Mouse (Mus musculus): Measurements from ENCODE around the gene Atp5k. TPM values are rescaled to one million over a fixed set of nuclear protein-coding genes. Genes with fewer than 3 reads are reported as not detected.

The Atp5k gene
- total and polyA plus RNA-seq, 3 experiments: 199 to 567 (median 276) TPM

- DNase-seq (ENCODE audit: extremely low read depth): no peak
- Histone ChIP-seq H3K27me3 (replicated peaks) (no peaks in the 10 kb centered on the region), H3K4me3 (replicated peaks in 1 of 3; ENCODE audit: low read depth in 2 of 3, low read length in 2 of 3, poor library complexity in 1 of 3) (no peak overlapping the region), H3K27ac (ENCODE audit: insufficient read depth, low read depth) (no peak overlapping the region), H3K4me1 (ENCODE audit: control insufficient read depth in 1 of 2, insufficient read depth in 2 of 2) (peaks cover 0 to 5% of the 10 kb centered on the region in 2 experiments; a peak in 2 of 4 replicates), H3K4me2 (ENCODE audit: insufficient read depth, low read depth, poor library complexity, severe bottlenecking) (no peak overlapping the region), H3K36me3 (replicated peaks in 1 of 2; ENCODE audit: control insufficient read depth in 1 of 2, insufficient read depth in 1 of 2, low read length in 1 of 2) (no peaks in the 10 kb centered on the region), H3K79me2 (replicated peaks; ENCODE audit: control insufficient read depth, extremely low read depth, insufficient read depth, poor library complexity, severe bottlenecking) (no peaks in the 10 kb centered on the region), H3K9ac (ENCODE audit: insufficient read depth, low read depth) (no peak overlapping the region), H3K9me3 (replicated peaks; ENCODE audit: low read length) (peaks cover 5% of the 10 kb centered on the region)
- no peak for TF ChIP-seq JUN (IDR thresholded peaks at IDR 0.05; ENCODE audit: insufficient read depth, low read depth, low read length)
- no peak for TF ChIP-seq NRF1 (IDR thresholded peaks at IDR 0.05; ENCODE audit: low read depth, low read length)
- TF ChIP-seq ZMIZ1 (IDR thresholded peaks at IDR 0.05; ENCODE audit: low read depth, low read length): no peak
- no peak for TF ChIP-seq POLR2A (IDR thresholded peaks at IDR 0.05; ENCODE audit: low read depth, low read length)
- TF ChIP-seq POLR2AphosphoS2 (IDR thresholded peaks at IDR 0.05; ENCODE audit: low read depth, low read length): no peak
- no peak for TF ChIP-seq E2F4 (IDR thresholded peaks at IDR 0.05; ENCODE audit: insufficient replicate concordance, low read depth, low read length)
- TF ChIP-seq KAT2A (IDR thresholded peaks at IDR 0.05; ENCODE audit: insufficient replicate concordance, low read length): no peak
- TF ChIP-seq MAX (IDR thresholded peaks at IDR 0.05; ENCODE audit: low read length): no peak
- no peak for TF ChIP-seq ELF1 (IDR thresholded peaks at IDR 0.05; ENCODE audit: low read depth, low read length)
- TF ChIP-seq MYC (IDR thresholded peaks at IDR 0.05; ENCODE audit: low read depth, low read length): no peak
- no peak for TF ChIP-seq IRF4 (IDR thresholded peaks at IDR 0.05; ENCODE audit: low read depth, low read length)
- no peak for TF ChIP-seq MAZ (IDR thresholded peaks at IDR 0.05; ENCODE audit: low read depth, low read length)
- no peak for TF ChIP-seq MXI1 (IDR thresholded peaks at IDR 0.05; ENCODE audit: low read depth, low read length)
- TF ChIP-seq GABPA (IDR thresholded peaks at IDR 0.05; ENCODE audit: insufficient replicate concordance, low read depth, low read length): no peak
- TF ChIP-seq RAD21 (IDR thresholded peaks at IDR 0.05; ENCODE audit: low read depth, low read length): no peak
- no peak for TF ChIP-seq TBP (conservative IDR thresholded peaks at IDR 0.05; ENCODE audit: low read depth, low read length)
- no peak for TF ChIP-seq ZNF384 (IDR thresholded peaks at IDR 0.05; ENCODE audit: low read depth, low read length)
- TF ChIP-seq JUND (conservative IDR thresholded peaks at IDR 0.05; ENCODE audit: low read depth, low read length): no peak
- dilution Hi-C loops (cut with MboI; ENCODE audit: extremely low pct_ligation_motif_present, extremely low pct_unique_long_range_greater_than_20kb, low sequenced_read_pairs): no loop called here
- in situ Hi-C loops (cut with MboI; ENCODE audit: low pct_ligation_motif_present, low pct_unique_long_range_greater_than_20kb, low sequenced_read_pairs): no loop called here
Measured at GRCm38 (mm10) chr5:108385632-108386031, 48.6 kb downstream of the Atp5k start.

Other genes with a start within 250 kb of the Atp5k start
- 18.2 and 22.3 TPM in 2 replicates for gene Dr1, start 165.6 kb downstream of the Atp5k start, total RNA-seq (2012; rRNA removed)
- gene Dr1, start 165.6 kb downstream of the Atp5k start, total RNA-seq (2014; rRNA removed): 52.6 and 57.3 TPM in 2 replicates
- gene Dr1, start 165.6 kb downstream of the Atp5k start, polyA plus RNA-seq (2012; ENCODE audit: insufficient read length, low read depth): 40.3 and 43.1 TPM in 2 replicates
- gene Pigg, start 121.8 kb downstream of the Atp5k start, total RNA-seq (2012; rRNA removed): 8.2 and 9.7 TPM in 2 replicates
- gene Pigg, start 121.8 kb downstream of the Atp5k start, total RNA-seq (2014; rRNA removed): 9.0 and 9.8 TPM in 2 replicates
- 6.2 and 6.4 TPM in 2 replicates for gene Pigg, start 121.8 kb downstream of the Atp5k start, polyA plus RNA-seq (2012; ENCODE audit: insufficient read length, low read depth)
- gene Gm42517, start 66.5 kb downstream of the Atp5k start, total RNA-seq (2012; rRNA removed): not detected in 2 replicates
- gene Gm42517, start 66.5 kb downstream of the Atp5k start, total RNA-seq (2014; rRNA removed): not detected in 2 replicates
- not detected in 2 replicates for gene Gm42517, start 66.5 kb downstream of the Atp5k start, polyA plus RNA-seq (2012; ENCODE audit: insufficient read length, low read depth)
- 0.13 TPM in 1 of 2 replicates, not detected in the other for gene Pde6b, start 46.1 kb downstream of the Atp5k start, total RNA-seq (2012; rRNA removed)
- gene Pde6b, start 46.1 kb downstream of the Atp5k start, total RNA-seq (2014; rRNA removed): not detected in 2 replicates
- 0.11 and 0.16 TPM in 2 replicates for gene Pde6b, start 46.1 kb downstream of the Atp5k start, polyA plus RNA-seq (2012; ENCODE audit: insufficient read length, low read depth)
- gene Mfsd7a, start 14.4 kb upstream of the Atp5k start, total RNA-seq (2012; rRNA removed): not detected in 2 replicates
- gene Mfsd7a, start 14.4 kb upstream of the Atp5k start, total RNA-seq (2014; rRNA removed): not detected in 2 replicates
- gene Mfsd7a, start 14.4 kb upstream of the Atp5k start, polyA plus RNA-seq (2012; ENCODE audit: insufficient read length, low read depth): not detected in 2 replicates
- 5.5 and 8.0 TPM in 2 replicates for gene Pcgf3, start 26.8 kb upstream of the Atp5k start, total RNA-seq (2012; rRNA removed)
- gene Pcgf3, start 26.8 kb upstream of the Atp5k start, total RNA-seq (2014; rRNA removed): 6.0 and 6.8 TPM in 2 replicates
- gene Pcgf3, start 26.8 kb upstream of the Atp5k start, polyA plus RNA-seq (2012; ENCODE audit: insufficient read length, low read depth): 18.8 and 21.8 TPM in 2 replicates
- not detected in 2 replicates for gene Cplx1, start 115.6 kb upstream of the Atp5k start, total RNA-seq (2012; rRNA removed)
- gene Cplx1, start 115.6 kb upstream of the Atp5k start, total RNA-seq (2014; rRNA removed): not detected in 2 replicates
- not detected in 2 replicates for gene Cplx1, start 115.6 kb upstream of the Atp5k start, polyA plus RNA-seq (2012; ENCODE audit: insufficient read length, low read depth)
- 61.6 and 67.3 TPM in 2 replicates for gene Gak, start 195.3 kb upstream of the Atp5k start, total RNA-seq (2012; rRNA removed)
- gene Gak, start 195.3 kb upstream of the Atp5k start, total RNA-seq (2014; rRNA removed): 49.9 and 50.7 TPM in 2 replicates
- gene Gak, start 195.3 kb upstream of the Atp5k start, polyA plus RNA-seq (2012; ENCODE audit: insufficient read length, low read depth): 59.0 and 65.2 TPM in 2 replicates
- 15.5 and 20.3 TPM in 2 replicates for gene Tmem175, start 195.3 kb upstream of the Atp5k start, total RNA-seq (2012; rRNA removed)
- 18.3 and 25.4 TPM in 2 replicates for gene Tmem175, start 195.3 kb upstream of the Atp5k start, total RNA-seq (2014; rRNA removed)
- 20.0 and 21.4 TPM in 2 replicates for gene Tmem175, start 195.3 kb upstream of the Atp5k start, polyA plus RNA-seq (2012; ENCODE audit: insufficient read length, low read depth)
- 4.0 and 5.8 TPM in 2 replicates for gene Idua, start 225.9 kb upstream of the Atp5k start, total RNA-seq (2012; rRNA removed)
- gene Idua, start 225.9 kb upstream of the Atp5k start, total RNA-seq (2014; rRNA removed): 2.1 and 2.3 TPM in 2 replicates
- 10.6 and 10.8 TPM in 2 replicates for gene Idua, start 225.9 kb upstream of the Atp5k start, polyA plus RNA-seq (2012; ENCODE audit: insufficient read length, low read depth)
- gene Dgkq, start 235.2 kb upstream of the Atp5k start, total RNA-seq (2012; rRNA removed): 8.5 and 9.1 TPM in 2 replicates
- 3.7 and 5.5 TPM in 2 replicates for gene Dgkq, start 235.2 kb upstream of the Atp5k start, total RNA-seq (2014; rRNA removed)
- gene Dgkq, start 235.2 kb upstream of the Atp5k start, polyA plus RNA-seq (2012; ENCODE audit: insufficient read length, low read depth): 4.4 and 5.0 TPM in 2 replicates
- 0.08 TPM in 2 replicates for gene Slc26a1, start 241.1 kb upstream of the Atp5k start, total RNA-seq (2012; rRNA removed)
- gene Slc26a1, start 241.1 kb upstream of the Atp5k start, total RNA-seq (2014; rRNA removed): not detected in 2 replicates
- 0.07 and 0.11 TPM in 2 replicates for gene Slc26a1, start 241.1 kb upstream of the Atp5k start, polyA plus RNA-seq (2012; ENCODE audit: insufficient read length, low read depth)

Measured in CH12.LX (cell line).